ENCODE assay signal across 9 mouse cellular contexts in genomic region chr11:6198449-6198848, GRCm38 (mm10). TPM values are rescaled to one million over a fixed set of nuclear protein-coding genes. Genes with fewer than 3 reads are reported as not detected.
DNase-seq lines count a peak whose midpoint lies in the region; ATAC-seq and TF ChIP-seq lines count a peak whose summit lies in the region.
"Had no signal": no experiment of that assay in that cellular context is flagged by ENCODE, and none has a peak within 500 bp of the region (broad histone marks: within the 10 kb centered on the region; RNA-seq: fewer than 3 reads in every experiment).

No protein-coding gene starts in this region.

- no peak for DNase-seq in left cerebral cortex, adult 2 months (ENCODE audit: extremely low spot score in 1 of 2, low spot score in 2 of 2)
- no peak for DNase-seq in left cerebral cortex, postnatal 4 days
- DNase-seq in forebrain, embryonic 10.5 days (ENCODE audit: extremely low spot score, low spot score): no peak
- DNase-seq in spleen, postnatal 4 days (ENCODE audit: low spot score in 2 of 2): no peak
- no peak for DNase-seq in cerebellum, postnatal 25 days
- no peak for DNase-seq in thymus, postnatal 4 days

- no peaks in the 10 kb centered on the region for H3K9me3 ChIP-seq in forebrain, embryonic 10.5 days
- H3K9me3 ChIP-seq in intestine, embryonic 16.5 days (ENCODE audit: control insufficient read depth, low read length): no peaks in the 10 kb centered on the region
- no peaks in the 10 kb centered on the region for H3K9me3 ChIP-seq in neural tube, embryonic 13.5 days

- peak overlapping the region; percentile 21; the same call in 1 of the 2 replicates for H3K9ac ChIP-seq in intestine, embryonic 16.5 days (ENCODE audit: low read depth, low read length)
- 0 out of 2 replicates have a peak overlapping the region, but pooled peaks have one; percentile 91 for H3K9ac ChIP-seq in neural tube, embryonic 13.5 days

- 94% methylated on average over 4 of the region's 4 CpGs for WGBS in forebrain, embryonic 10.5 days
- 79% methylated on average over 4 of the region's 4 CpGs for WGBS in intestine, embryonic 16.5 days
- WGBS in neural tube, embryonic 13.5 days: 95% methylated on average over 4 of the region's 4 CpGs

- H3K36me3 ChIP-seq in forebrain, embryonic 10.5 days (replicated peaks): peaks cover 24% of the 10 kb centered on the region
- H3K36me3 ChIP-seq in intestine, embryonic 16.5 days (ENCODE audit: control insufficient read depth, insufficient read depth, low read length): no peaks in the 10 kb centered on the region
- no peaks in the 10 kb centered on the region for H3K36me3 ChIP-seq in neural tube, embryonic 13.5 days

- TF ChIP-seq CTCF in left cerebral cortex, adult 2 months (IDR thresholded peaks at IDR 0.05): no peak

- H3K4me3 ChIP-seq in left cerebral cortex, adult 2 months: peak overlapping the region; percentile 99
- H3K4me3 ChIP-seq in forebrain, embryonic 10.5 days: peak overlapping the region; percentile 100
- peak overlapping the region; percentile 79 for H3K4me3 ChIP-seq in intestine, embryonic 16.5 days (ENCODE audit: low read length)
- H3K4me3 ChIP-seq in neural tube, embryonic 13.5 days: peak overlapping the region; percentile 85

- H3K27ac ChIP-seq in left cerebral cortex, adult 2 months: no peak overlapping the region
- H3K27ac ChIP-seq in forebrain, embryonic 10.5 days: no peak overlapping the region
- no peak overlapping the region for H3K27ac ChIP-seq in intestine, embryonic 16.5 days (ENCODE audit: low read length)
- no peak overlapping the region for H3K27ac ChIP-seq in neural tube, embryonic 13.5 days (replicated peaks)

- H3K4me1 ChIP-seq in forebrain, embryonic 10.5 days: peaks cover 24% of the 10 kb centered on the region
- peaks cover 9% of the 10 kb centered on the region for H3K4me1 ChIP-seq in intestine, embryonic 16.5 days (ENCODE audit: control insufficient read depth, insufficient read depth, low read length)
- H3K4me1 ChIP-seq in neural tube, embryonic 13.5 days (replicated peaks): peaks cover 33% of the 10 kb centered on the region

- ATAC-seq in intestine, embryonic 16.5 days: no peak
- ATAC-seq in neural tube, embryonic 13.5 days (ENCODE audit: low read depth): no peak

- H3K4me2 ChIP-seq in intestine, embryonic 16.5 days (ENCODE audit: low read depth, low read length): peak overlapping the region; percentile 85
- peak overlapping the region; percentile 95 for H3K4me2 ChIP-seq in neural tube, embryonic 13.5 days

- intact Hi-C loops in left cerebral cortex, adult 2 months (cut with DNase I): no loop called here
- intact Hi-C loops in left cerebral cortex, postnatal 4 days (cut with DNase I): no loop called here

- H3K27me3 ChIP-seq in forebrain, embryonic 10.5 days (ENCODE audit: poor library complexity, severe bottlenecking): no peaks in the 10 kb centered on the region
- H3K27me3 ChIP-seq in intestine, embryonic 16.5 days (replicated peaks; ENCODE audit: control insufficient read depth, insufficient read depth, low read length): no peaks in the 10 kb centered on the region
- H3K27me3 ChIP-seq in neural tube, embryonic 13.5 days: no peaks in the 10 kb centered on the region

RNA-seq across cellular contexts. Expression of gene A730071L15Rik, which starts 1.4 kb away (rescaled TPM):
- total RNA-seq in left cerebral cortex, adult 2 months (2021): under 1 TPM in 1 of 2 experiments, not detected in 1; 0.56 TPM
- under 1 TPM in 1 of 2 experiments, not detected in 1; 0.24 TPM for total RNA-seq in left cerebral cortex, postnatal 4 days (2021)
- 0.57 TPM in 2 replicates for polyA plus RNA-seq in forebrain, embryonic 10.5 days (2016; fragmentation: Nextera tagmentation; extraction: Ambion mirVana)
- polyA plus RNA-seq in intestine, embryonic 16.5 days (2015; fragmentation: Nextera tagmentation; extraction: Ambion mirVana): 0.45 and 0.62 TPM in 2 replicates
- 0.46 and 0.91 TPM in 2 replicates for polyA plus RNA-seq in neural tube, embryonic 13.5 days (2015; fragmentation: Nextera tagmentation; extraction: Ambion mirVana)

RNA-seq across cellular contexts. Expression of gene Nudcd3, which starts 1.8 kb away (rescaled TPM):
- 100 to 1,000 TPM; 120 to 125 TPM for total RNA-seq in left cerebral cortex, adult 2 months (2021)
- total RNA-seq in left cerebral cortex, postnatal 4 days (2021): 100 to 1,000 TPM; 109 to 117 TPM
- 56.5 and 57.3 TPM in 2 replicates for polyA plus RNA-seq in forebrain, embryonic 10.5 days (2016; fragmentation: Nextera tagmentation; extraction: Ambion mirVana)
- polyA plus RNA-seq in intestine, embryonic 16.5 days (2015; fragmentation: Nextera tagmentation; extraction: Ambion mirVana): 28.4 and 33.3 TPM in 2 replicates
- polyA plus RNA-seq in neural tube, embryonic 13.5 days (2015; fragmentation: Nextera tagmentation; extraction: Ambion mirVana): 53.9 and 56.4 TPM in 2 replicates

RNA-seq across cellular contexts. Expression of gene Npc1l1, which starts 31.5 kb away (rescaled TPM):
- total RNA-seq in left cerebral cortex, adult 2 months (2021): 1 to 10 TPM in 1 of 2 experiments, under 1 TPM in 1; 0.77 to 1.0 TPM
- total RNA-seq in left cerebral cortex, postnatal 4 days (2021): under 1 TPM; 0.08 TPM
- polyA plus RNA-seq in forebrain, embryonic 10.5 days (2016; fragmentation: Nextera tagmentation; extraction: Ambion mirVana): not detected in 2 replicates
- polyA plus RNA-seq in intestine, embryonic 16.5 days (2015; fragmentation: Nextera tagmentation; extraction: Ambion mirVana): 26.5 and 43.4 TPM in 2 replicates
- polyA plus RNA-seq in neural tube, embryonic 13.5 days (2015; fragmentation: Nextera tagmentation; extraction: Ambion mirVana): not detected in 2 replicates
- total RNA-seq: common myeloid progenitor, adult 5-6 weeks had no signal

Comparison
In these comparisons a context has a peak if more than half of its experiments do, and no peak if none do; other contexts are left out.
1. RNA of gene Npc1l1, which starts 31.5 kb away (polyA plus RNA-seq): 26.5 to 43.4 TPM in intestine, embryonic 16.5 days; not detected in neural tube, embryonic 13.5 days and not detected in forebrain, embryonic 10.5 days; every median in the first group is over 10 times any median in the second.
2. Peak in every context shown above with its lines, with median percentiles within 50 percentile points of each other: H3K4me3 ChIP-seq.